Mouse (Mus musculus) thymus, adult 2 months (tissue): ENCODE results near the gene Doc2g.
"Not testable (repeated sequence)": the region's sequence is repeated elsewhere in the genome, so short reads cannot be mapped to it uniquely, and the experiment has no call there.

Experiments
- CTCF ChIP-seq: fragments of 200-500 bp; IDR thresholded peaks from 2 replicates; pipeline ENCODE4 v1.5.1; 2012; ENCODE audit warnings: mild to moderate bottlenecking, control low read depth, low read length, moderate library complexity, borderline replicate concordance; ENCODE audit not compliant: control insufficient read depth, poor library complexity, insufficient read depth; ENCODE audit errors: extremely low read depth
- POLR2A ChIP-seq: fragments of 200-500 bp; IDR thresholded peaks from 2 replicates; pipeline ENCODE4 v1.6.1; 2012; ENCODE audit warnings: mild to moderate bottlenecking, low read length, control low read depth, moderate library complexity; ENCODE audit not compliant: control insufficient read depth, poor library complexity, insufficient read depth; ENCODE audit errors: extremely low read depth

DNA sequence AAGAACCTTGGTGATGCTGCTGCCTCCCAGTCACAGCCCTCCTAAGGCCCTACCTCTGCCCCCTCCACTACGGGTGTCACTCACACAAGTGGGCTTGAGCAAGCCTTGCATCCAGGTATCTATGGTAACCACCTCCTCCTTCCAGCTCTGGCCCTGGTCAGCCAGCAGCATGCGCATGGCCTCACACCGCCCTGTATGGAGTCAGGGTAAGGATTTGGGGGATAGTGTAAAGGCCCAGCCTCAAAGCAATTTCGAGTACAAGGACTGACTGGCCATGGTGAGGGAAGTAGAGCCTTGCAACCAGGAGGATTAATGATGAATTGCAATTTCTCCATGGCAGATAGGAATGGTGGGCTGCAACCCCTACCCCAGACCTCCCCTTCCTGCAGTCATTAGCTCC is 38.4 kb downstream of the Doc2g start:
- not testable (repeated sequence) for TF ChIP-seq POLR2A, CTCF
